Mouse (Mus musculus) adipocyte (in vitro differentiated cells): Measurements from ENCODE around the gene Abtb1.

Experiments
- DNase-seq: peaks from one replicate; pipeline ENCODE4 v3.0.0-alpha.2; 2016; ENCODE audit warnings: low spot score

Gene Abtb1

GRCm38 (mm10) chr6:88854509-88854908 lies 12.7 kb upstream of the Abtb1 start:
- no peak for DNase-seq

GRCm38 (mm10) chr6:88850034-88850433 lies 8.2 kb upstream of the Abtb1 start:
- no peak for DNase-seq

- DNase-seq, result no peak
Measured at GRCm38 (mm10) chr6:88849270-88849669, 7.5 kb upstream of the Abtb1 start.

GRCm38 (mm10) chr6:88847571-88847970 lies 5.8 kb upstream of the Abtb1 start:
- DNase-seq, result no peak

- DNase-seq, result no peak
Measured at GRCm38 (mm10) chr6:88844901-88845565, 3.2 kb upstream of the Abtb1 start.

- no peak for DNase-seq
Measured at GRCm38 (mm10) chr6:88843781-88844725, 2.3 kb upstream of the Abtb1 start.

- DNase-seq, result no peak
Measured at GRCm38 (mm10) chr6:88843241-88843640, 1.5 kb upstream of the Abtb1 start.

GRCm38 (mm10) chr6:88842731-88843151 lies 957 bp upstream of the Abtb1 start:
- DNase-seq, result no peak

- no peak for DNase-seq
Measured at GRCm38 (mm10) chr6:88841514-88841780, 337 bp downstream of the Abtb1 start.

GRCm38 (mm10) chr6:88840791-88841513 lies 832 bp downstream of the Abtb1 start:
- no peak for DNase-seq

- no peak for DNase-seq
Measured at GRCm38 (mm10) chr6:88840211-88840610, 1.6 kb downstream of the Abtb1 start.

GRCm38 (mm10) chr6:88839135-88839970 lies 2.4 kb downstream of the Abtb1 start:
- DNase-seq, result no peak

- DNase-seq, result no peak
Measured at GRCm38 (mm10) chr6:88838613-88839012, 3.2 kb downstream of the Abtb1 start.

GRCm38 (mm10) chr6:88837999-88838398 lies 3.8 kb downstream of the Abtb1 start:
- no peak for DNase-seq

GRCm38 (mm10) chr6:88836178-88836819 lies 5.5 kb downstream of the Abtb1 start:
- no peak for DNase-seq

- no peak for DNase-seq
Measured at GRCm38 (mm10) chr6:88835047-88835446, 6.7 kb downstream of the Abtb1 start.

- DNase-seq, result no peak
Measured at GRCm38 (mm10) chr6:88833340-88834140, 8.2 kb downstream of the Abtb1 start.

GRCm38 (mm10) chr6:88832663-88833062 lies 9.1 kb downstream of the Abtb1 start:
- DNase-seq, result no peak

GRCm38 (mm10) chr6:88831456-88831855 lies 10.3 kb downstream of the Abtb1 start:
- DNase-seq, result peak; percentile 84

GRCm38 (mm10) chr6:88830112-88830702 lies 11.6 kb downstream of the Abtb1 start:
- no peak for DNase-seq
